Mouse (Mus musculus) lung, embryonic 15.5 days (tissue): ENCODE data around the gene Itprid1. TPM values are rescaled to one million over a fixed set of nuclear protein-coding genes. Genes with fewer than 3 reads are reported as not detected.

Source experiments
- ATAC-seq: fragments of 200-750 bp; cut with Nextera tagmentation; 2 replicates; pipeline ENCODE4 v1.8.0; 2017; ENCODE audit warnings: moderate number of reproducible peaks, borderline replicate concordance; ENCODE audit not compliant: low FRiP score, low TSS enrichment; ENCODE audit errors: extremely low read depth
- H3K27ac ChIP-seq: fragments of 300-500 bp; sonication (generic); 2 replicates; pipeline ENCODE4 v1.5.1; 2015; ENCODE audit warnings: moderate library complexity, mild to moderate bottlenecking, inconsistent platforms
- H3K27me3 ChIP-seq: fragments of 300-500 bp; sonication (generic); 2 replicates; pipeline ENCODE4 v1.6.1; 2015; ENCODE audit warnings: inconsistent platforms
- H3K36me3 ChIP-seq: fragments of 300-500 bp; sonication (generic); 2 replicates; pipeline ENCODE4 v1.6.1; 2015; ENCODE audit warnings: inconsistent platforms
- H3K4me1 ChIP-seq: fragments of 300-500 bp; sonication (generic); 2 replicates; pipeline ENCODE4 v1.6.1; 2015; ENCODE audit warnings: inconsistent platforms
- H3K4me2 ChIP-seq: fragments of 300-500 bp; sonication (generic); 2 replicates; pipeline ENCODE4 v1.6.1; 2015; ENCODE audit warnings: inconsistent platforms, mild to moderate bottlenecking, moderate library complexity
- H3K4me3 ChIP-seq: fragments of 300-500 bp; sonication (generic); 2 replicates; pipeline ENCODE4 v1.5.1; 2015; ENCODE audit warnings: mild to moderate bottlenecking, inconsistent platforms
- H3K9ac ChIP-seq: fragments of 300-500 bp; sonication (generic); 2 replicates; pipeline ENCODE4 v1.6.1; 2015; ENCODE audit warnings: inconsistent platforms
- H3K9me3 ChIP-seq: fragments of 300-500 bp; sonication (generic); 2 replicates; pipeline ENCODE4 v1.6.1; 2016; ENCODE audit warnings: inconsistent platforms
- WGBS: fragments of 180-500 bp; shearing (Covaris S2); methylation state at CpG from one replicate; pipeline ENCODE4 v1.1.7; 2015; 5-methylcytosine and 5-hydroxymethylcytosine counted together
- polyA plus RNA-seq: library from polyadenylated mRNA; unstranded; fragments of >200 nt; fragmentation: Nextera tagmentation; extraction: Ambion mirVana; gene quantifications from 2 replicates; pipeline ENCODE4 v1.2.1, GENCODE M21; 2015

Gene Itprid1
- polyA plus RNA-seq, 1 experiment from 2014 or later = 0.11 TPM

GRCm38 (mm10) chr6:56025533-56025932, 188.8 kb downstream of the Itprid1 start:
- H3K36me3 ChIP-seq = no peaks in the 10 kb centered on the region
- 57% methylated on average over 2 of the region's 2 CpGs for WGBS
- H3K9ac ChIP-seq = no peak overlapping the region
- H3K4me2 ChIP-seq = no peak overlapping the region
- no peak for ATAC-seq
- H3K9me3 ChIP-seq = no peaks in the 10 kb centered on the region
- no peaks in the 10 kb centered on the region for H3K4me1 ChIP-seq
- no peak overlapping the region for H3K27ac ChIP-seq
- no peaks in the 10 kb centered on the region for H3K27me3 ChIP-seq
- no peak overlapping the region for H3K4me3 ChIP-seq

- WGBS = 56% methylated on average over 6 of the region's 6 CpGs
Measured at GRCm38 (mm10) chr6:56027318-56027717, 190.6 kb downstream of the Itprid1 start.

GRCm38 (mm10) chr6:56027966-56028365, 191.3 kb downstream of the Itprid1 start:
- no peak overlapping the region for H3K9ac ChIP-seq
- H3K9me3 ChIP-seq = no peaks in the 10 kb centered on the region
- H3K27ac ChIP-seq = no peak overlapping the region
- no peak overlapping the region for H3K4me3 ChIP-seq
- H3K4me2 ChIP-seq = no peak overlapping the region
- no peaks in the 10 kb centered on the region for H3K27me3 ChIP-seq
- no peak for ATAC-seq
- WGBS = 65% methylated on average over 5 of the region's 5 CpGs
- H3K4me1 ChIP-seq = no peaks in the 10 kb centered on the region
- no peaks in the 10 kb centered on the region for H3K36me3 ChIP-seq

More at GRCm38 (mm10) chr6:56027318-56027717, 190.6 kb downstream of the Itprid1 start:
- no peak overlapping the region for H3K4me2 ChIP-seq
- no peaks in the 10 kb centered on the region for H3K27me3 ChIP-seq
- no peaks in the 10 kb centered on the region for H3K4me1 ChIP-seq
- H3K27ac ChIP-seq = no peak overlapping the region
- H3K36me3 ChIP-seq = no peaks in the 10 kb centered on the region
- no peak overlapping the region for H3K4me3 ChIP-seq
- H3K9me3 ChIP-seq = no peaks in the 10 kb centered on the region
- no peak overlapping the region for H3K9ac ChIP-seq
- ATAC-seq = no peak

Other genes starting within 250 kb of the Itprid1 start
- gene Neurod6, start 155.6 kb upstream of the Itprid1 start, polyA plus RNA-seq = 0.09 and 0.29 TPM in 2 replicates
- gene Ppp1r17, start 180.6 kb downstream of the Itprid1 start, polyA plus RNA-seq = 0.24 and 0.70 TPM in 2 replicates